In genomic region chr6:145441416-145442110, GRCm38 (mm10) we compare ENCODE assay signal across 9 mouse cellular contexts.
DNase-seq lines count a peak whose midpoint lies in the region; ATAC-seq lines count a peak whose summit lies in the region.
"Had no signal": no experiment of that assay in that cellular context is flagged by ENCODE, and none has a peak within 500 bp of the region (broad histone marks: within the 10 kb centered on the region; RNA-seq: fewer than 3 reads in every experiment).

No protein-coding gene starts in this region.

- H3K27me3 ChIP-seq in forebrain, embryonic 13.5 days = no peaks in the 10 kb centered on the region
- H3K27me3 ChIP-seq in forebrain, embryonic 15.5 days = no peaks in the 10 kb centered on the region
- H3K27me3 ChIP-seq in heart, embryonic 15.5 days = no peaks in the 10 kb centered on the region
- no peaks in the 10 kb centered on the region for H3K27me3 ChIP-seq in neural tube, embryonic 13.5 days
- H3K27me3 ChIP-seq: midbrain, embryonic 12.5 days had no signal

- no peak overlapping the region for H3K27ac ChIP-seq in forebrain, embryonic 13.5 days
- no peak overlapping the region for H3K27ac ChIP-seq in forebrain, embryonic 15.5 days (replicated peaks)
- H3K27ac ChIP-seq in heart, embryonic 15.5 days = peak overlapping the region; percentile 60
- H3K27ac ChIP-seq in neural tube, embryonic 13.5 days (replicated peaks) = no peak overlapping the region
- H3K27ac ChIP-seq: midbrain, embryonic 12.5 days had no signal

- peak; percentile 67 for DNase-seq in adrenal gland, adult 2 months
- DNase-seq in embryo, embryonic 11.5 days (ENCODE audit: low read depth, low spot score) = peak; percentile 24
- DNase-seq in kidney, postnatal 36 days = peak; percentile 30 to 72

- H3K9me3 ChIP-seq in forebrain, embryonic 13.5 days (replicated peaks) = no peaks in the 10 kb centered on the region
- H3K9me3 ChIP-seq in forebrain, embryonic 15.5 days = no peaks in the 10 kb centered on the region
- H3K9me3 ChIP-seq in heart, embryonic 15.5 days (replicated peaks) = no peaks in the 10 kb centered on the region
- H3K9me3 ChIP-seq in neural tube, embryonic 13.5 days = no peaks in the 10 kb centered on the region
- H3K9me3 ChIP-seq: midbrain, embryonic 12.5 days had no signal

- H3K4me1 ChIP-seq in forebrain, embryonic 13.5 days = no peaks in the 10 kb centered on the region
- H3K4me1 ChIP-seq in forebrain, embryonic 15.5 days = peaks cover 10% of the 10 kb centered on the region
- H3K4me1 ChIP-seq in heart, embryonic 15.5 days (replicated peaks) = peaks cover 42% of the 10 kb centered on the region
- no peaks in the 10 kb centered on the region for H3K4me1 ChIP-seq in neural tube, embryonic 13.5 days (replicated peaks)
- H3K4me1 ChIP-seq: midbrain, embryonic 12.5 days had no signal

- 0 out of 2 replicates have a peak, but pooled peaks have one; percentile 48 for ATAC-seq in forebrain, embryonic 13.5 days
- no peak for ATAC-seq in forebrain, embryonic 15.5 days (replicated peaks)
- 0 out of 2 replicates have a peak, but pooled peaks have one; percentile 51 for ATAC-seq in heart, embryonic 15.5 days (replicated peaks; ENCODE audit: insufficient number of reproducible peaks, insufficient read depth, low FRiP score, low read depth)
- ATAC-seq in neural tube, embryonic 13.5 days (ENCODE audit: low read depth) = peak; percentile 69
- no peak for ATAC-seq in megakaryocyte, adult 5-6 weeks (ENCODE audit: poor library complexity, severe bottlenecking)

- H3K36me3 ChIP-seq in forebrain, embryonic 13.5 days (ENCODE audit: poor library complexity, severe bottlenecking) = no peaks in the 10 kb centered on the region
- H3K36me3 ChIP-seq in forebrain, embryonic 15.5 days = no peaks in the 10 kb centered on the region
- no peaks in the 10 kb centered on the region for H3K36me3 ChIP-seq in heart, embryonic 15.5 days
- H3K36me3 ChIP-seq in neural tube, embryonic 13.5 days = no peaks in the 10 kb centered on the region
- H3K36me3 ChIP-seq: midbrain, embryonic 12.5 days had no signal

- no peak overlapping the region for H3K9ac ChIP-seq in forebrain, embryonic 13.5 days
- H3K9ac ChIP-seq in forebrain, embryonic 15.5 days (replicated peaks) = no peak overlapping the region
- no peak overlapping the region for H3K9ac ChIP-seq in heart, embryonic 15.5 days
- H3K9ac ChIP-seq in neural tube, embryonic 13.5 days = no peak overlapping the region
- H3K9ac ChIP-seq: midbrain, embryonic 12.5 days had no signal

- H3K4me3 ChIP-seq in forebrain, embryonic 13.5 days = no peak overlapping the region
- H3K4me3 ChIP-seq in forebrain, embryonic 15.5 days = no peak overlapping the region
- no peak overlapping the region for H3K4me3 ChIP-seq in heart, embryonic 15.5 days
- no peak overlapping the region for H3K4me3 ChIP-seq in neural tube, embryonic 13.5 days
- H3K4me3 ChIP-seq: midbrain, embryonic 12.5 days had no signal

- WGBS in forebrain, embryonic 13.5 days = 68% methylated on average over 18 of the region's 18 CpGs
- WGBS in forebrain, embryonic 15.5 days = 71% methylated on average over 18 of the region's 18 CpGs
- WGBS in heart, embryonic 15.5 days = 52% methylated on average over 18 of the region's 18 CpGs
- 69% methylated on average over 18 of the region's 18 CpGs for WGBS in neural tube, embryonic 13.5 days

- no peak overlapping the region for H3K4me2 ChIP-seq in forebrain, embryonic 13.5 days
- no peak overlapping the region for H3K4me2 ChIP-seq in forebrain, embryonic 15.5 days (replicated peaks)
- no peak overlapping the region for H3K4me2 ChIP-seq in heart, embryonic 15.5 days
- no peak overlapping the region for H3K4me2 ChIP-seq in neural tube, embryonic 13.5 days
- H3K4me2 ChIP-seq: midbrain, embryonic 12.5 days had no signal

Comparison
In these comparisons a context has a peak if more than half of its experiments do, and no peak if none do; other contexts are left out.
1. ATAC-seq: peak in forebrain, embryonic 13.5 days (single experiment), heart, embryonic 15.5 days (single experiment) and neural tube, embryonic 13.5 days (single experiment); none in forebrain, embryonic 15.5 days (single experiment) and megakaryocyte, adult 5-6 weeks (single experiment).
2. Peak in every context shown above with its lines, with median percentiles within 50 percentile points of each other: DNase-seq.